Mouse (Mus musculus) liver, adult 2 months (tissue): ENCODE measurements around the gene Sstr3.

Experiments
- CTCF ChIP-seq: fragments of 200-500 bp; IDR thresholded peaks from 2 replicates; pipeline ENCODE4 v1.5.1; 2011; ENCODE audit warnings: low read depth, low read length, control low read depth
- POLR2A ChIP-seq: fragments of 200-500 bp; IDR thresholded peaks from 2 replicates; pipeline ENCODE4 v1.6.1; 2011; ENCODE audit warnings: low read length, control low read depth; ENCODE audit not compliant: insufficient read depth; ENCODE audit errors: extremely low read depth

GRCm38 (mm10) chr15:78563344-78563743 is 18.9 kb upstream of the Sstr3 start:
- TF ChIP-seq CTCF (no peak), POLR2A (no peak)
